Mouse (Mus musculus) thymus, postnatal 0 days (tissue): Measurements from ENCODE around the gene Galnt14. TPM values are rescaled to one million over a fixed set of nuclear protein-coding genes. Genes with fewer than 3 reads are reported as not detected.

Experiments used
- DNase-seq: peaks from one replicate; pipeline ENCODE4 v3.0.0-alpha.2; 2015; ENCODE audit warnings: low spot score
- polyA plus RNA-seq: library from polyadenylated mRNA; unstranded; fragments of >200 nt; fragmentation: Nextera tagmentation; extraction: Ambion mirVana; gene quantifications from 2 replicates; pipeline ENCODE4 v1.2.1, GENCODE M21; 2015

The Galnt14 gene
- polyA plus RNA-seq, 1 experiment from 2014 or later: 0.65 TPM

DNA sequence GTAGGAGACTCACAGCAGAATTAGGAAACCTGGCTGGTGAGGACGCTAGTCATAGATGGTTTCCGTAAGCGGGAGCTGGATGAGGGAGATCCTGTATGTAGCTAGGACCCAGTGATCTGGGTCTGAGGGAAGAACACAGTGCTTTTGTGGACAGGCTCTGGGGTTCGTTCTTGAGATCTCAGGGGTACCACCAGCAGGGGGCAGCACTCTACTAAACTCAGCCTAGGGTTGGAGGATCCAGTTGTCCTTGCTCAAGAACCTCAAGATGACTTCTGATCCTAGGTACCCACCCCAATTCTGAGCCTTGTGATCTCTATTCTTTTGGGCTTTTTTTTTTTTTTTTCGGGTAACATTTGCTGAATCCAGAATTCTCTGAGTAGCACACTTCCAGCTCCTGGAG is 137.8 kb downstream of the Galnt14 start:
- peak; percentile 51 for DNase-seq

DNA sequence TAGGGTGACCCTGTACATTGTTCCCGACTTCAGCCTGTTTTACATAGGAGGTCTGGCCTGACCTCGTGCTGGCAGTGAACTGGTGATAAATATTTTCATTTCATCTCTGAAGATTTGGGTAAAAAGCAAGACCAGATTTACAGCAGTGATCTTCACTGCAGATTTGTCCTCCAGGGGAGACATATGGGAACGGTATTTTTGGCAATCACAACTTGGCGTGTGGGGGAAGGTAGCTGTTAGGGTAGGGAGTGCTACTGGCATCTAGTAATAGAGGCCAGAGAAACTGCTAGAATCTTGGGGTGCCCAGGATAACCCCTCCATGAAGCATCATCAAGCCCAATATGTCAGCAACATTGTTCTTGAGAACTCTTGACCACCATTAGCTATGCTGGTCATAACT is 138.3 kb downstream of the Galnt14 start:
- DNase-seq: no peak

DNA sequence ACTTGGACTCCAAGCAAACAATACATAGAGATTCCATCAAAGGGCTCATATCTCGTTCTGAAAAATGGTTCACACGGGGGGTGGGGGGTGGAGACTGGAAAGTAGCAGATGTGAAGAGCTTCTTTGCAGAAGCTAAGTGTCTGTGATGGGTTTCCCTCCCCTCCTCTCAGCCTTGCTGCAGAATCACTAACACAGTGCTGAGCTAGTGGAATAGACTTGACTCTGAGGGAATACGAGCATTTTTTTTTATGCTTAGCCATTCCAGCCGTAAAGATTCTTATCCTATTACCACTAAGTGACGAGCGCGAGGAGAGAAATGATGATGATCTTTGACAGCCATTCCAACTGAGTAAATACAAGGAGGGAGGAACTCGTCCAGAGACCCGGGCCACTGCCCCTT is 142.0 kb downstream of the Galnt14 start:
- DNase-seq: no peak

DNA sequence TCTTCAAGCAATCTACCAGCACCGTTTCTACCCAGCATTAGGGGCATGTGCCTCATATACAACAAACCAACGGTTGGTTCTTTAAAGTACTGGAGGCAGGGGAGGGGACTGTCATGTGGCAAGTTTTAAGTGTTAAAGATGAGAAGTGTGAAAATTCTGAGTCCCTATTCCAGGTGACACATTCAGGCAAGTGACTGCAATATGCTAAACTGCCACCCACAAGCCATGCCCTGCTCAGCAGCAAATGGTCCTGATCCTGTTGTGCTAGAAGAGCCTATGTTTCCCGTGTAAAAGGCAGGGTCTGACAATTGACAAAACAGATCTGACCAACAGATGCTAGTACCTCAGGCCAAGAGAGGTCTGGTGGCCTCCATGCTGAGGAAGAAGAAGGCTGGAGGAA is 149.1 kb downstream of the Galnt14 start:
- no peak for DNase-seq

DNA sequence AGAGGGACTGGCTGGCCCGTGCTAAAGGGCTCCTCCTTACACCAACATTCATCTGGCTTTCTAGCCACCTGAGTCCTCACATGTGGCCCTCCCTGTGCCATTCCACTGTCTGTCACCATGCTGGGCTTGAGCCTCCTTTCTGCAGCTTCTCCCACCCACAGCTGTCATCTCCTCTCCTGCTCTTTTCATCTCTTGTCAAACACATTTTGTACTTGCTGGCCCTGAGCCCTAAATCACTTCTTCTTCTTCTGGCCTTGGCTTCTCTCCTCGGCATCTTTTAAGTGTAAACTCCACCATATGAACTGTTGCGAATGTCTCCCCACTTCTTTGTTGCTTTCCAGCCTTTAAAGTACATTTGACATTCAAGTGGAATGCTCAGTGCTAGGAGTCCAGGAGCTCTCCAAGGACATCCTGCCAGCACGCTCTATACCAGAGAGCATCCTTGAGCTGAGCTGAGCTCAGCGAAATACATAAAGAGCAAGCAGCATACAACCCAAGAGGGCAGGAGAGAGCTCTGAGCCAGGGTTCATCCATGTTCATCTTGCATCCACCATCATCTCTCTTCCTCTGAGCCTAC is 150.0 kb downstream of the Galnt14 start:
- no peak for DNase-seq

DNA sequence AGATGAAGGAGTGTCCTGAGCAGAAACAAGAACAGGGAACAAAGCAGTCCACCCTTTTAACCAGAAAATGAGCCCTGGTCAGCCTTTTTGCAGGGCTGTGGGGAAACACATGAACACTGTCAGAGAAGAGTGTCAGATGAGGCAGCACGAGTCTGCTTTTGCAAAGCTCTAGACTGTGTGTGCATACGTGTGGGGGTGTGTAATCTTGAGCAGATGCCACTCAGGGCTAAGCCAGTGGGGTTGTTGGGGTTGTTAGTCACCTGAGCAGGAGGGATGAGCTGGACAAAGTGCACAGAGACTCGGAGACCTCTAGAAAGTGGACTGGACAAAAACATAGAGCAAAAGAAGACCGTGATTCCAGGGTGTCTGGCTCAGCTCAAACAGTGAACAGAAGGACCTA is 150.8 kb downstream of the Galnt14 start:
- DNase-seq: no peak

DNA sequence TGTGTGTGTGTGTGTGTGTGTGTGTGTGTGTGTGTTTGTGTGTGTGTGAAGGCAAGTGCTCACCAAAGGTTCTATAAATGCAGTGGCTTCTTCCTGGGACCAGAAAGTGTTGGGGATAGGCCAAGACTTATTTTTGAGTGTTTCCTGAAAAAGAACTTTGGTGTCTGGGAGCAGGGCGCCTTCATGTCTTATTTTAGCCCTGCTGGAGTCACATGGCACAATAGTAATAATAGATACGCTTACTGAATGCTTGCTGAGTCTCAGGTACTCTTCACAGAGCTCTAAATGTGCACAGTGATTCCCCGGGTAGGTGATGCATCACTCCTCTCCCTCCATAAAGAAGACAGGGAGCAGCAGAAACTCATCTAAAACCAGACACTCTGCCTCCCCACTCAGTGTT is 153.2 kb downstream of the Galnt14 start:
- DNase-seq: no peak

DNA sequence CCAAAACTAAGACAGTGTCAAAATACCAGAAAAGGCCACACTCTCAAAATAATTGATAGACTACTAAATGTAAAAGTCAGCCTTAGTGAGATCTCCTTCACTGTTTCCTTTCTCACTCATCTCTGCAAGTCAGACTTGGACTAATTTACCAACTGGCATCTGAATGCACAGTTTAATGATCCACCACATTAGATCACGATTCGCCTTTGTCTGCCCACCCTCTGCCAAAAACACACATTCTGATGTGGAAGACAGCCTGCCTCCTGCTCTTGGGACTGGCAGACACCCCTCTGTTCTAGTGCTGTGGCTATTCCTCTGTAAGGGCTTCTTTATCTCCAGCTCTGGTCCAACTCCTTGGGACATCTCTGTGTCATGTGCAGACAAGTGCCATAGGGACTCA is 153.8 kb downstream of the Galnt14 start:
- DNase-seq: no peak

DNA sequence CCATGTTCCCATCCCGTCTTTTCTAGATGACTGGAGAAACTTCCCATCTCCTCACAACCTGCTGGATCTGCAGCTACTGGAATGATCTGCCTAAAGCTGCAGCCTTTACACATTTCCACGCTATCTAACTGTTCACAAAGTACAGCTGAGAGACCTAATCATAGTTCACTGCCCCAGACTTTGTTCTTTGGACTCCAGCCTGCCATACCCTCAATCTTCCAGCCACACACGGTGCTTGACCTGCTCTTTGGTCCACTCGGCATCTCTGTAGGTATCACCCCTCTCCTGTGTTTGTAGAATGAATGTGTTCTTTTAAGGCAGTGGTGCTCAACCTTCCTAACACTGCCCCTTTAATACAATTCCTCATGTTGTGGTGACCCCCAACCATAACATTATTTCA is 155.6 kb downstream of the Galnt14 start:
- no peak for DNase-seq

DNA sequence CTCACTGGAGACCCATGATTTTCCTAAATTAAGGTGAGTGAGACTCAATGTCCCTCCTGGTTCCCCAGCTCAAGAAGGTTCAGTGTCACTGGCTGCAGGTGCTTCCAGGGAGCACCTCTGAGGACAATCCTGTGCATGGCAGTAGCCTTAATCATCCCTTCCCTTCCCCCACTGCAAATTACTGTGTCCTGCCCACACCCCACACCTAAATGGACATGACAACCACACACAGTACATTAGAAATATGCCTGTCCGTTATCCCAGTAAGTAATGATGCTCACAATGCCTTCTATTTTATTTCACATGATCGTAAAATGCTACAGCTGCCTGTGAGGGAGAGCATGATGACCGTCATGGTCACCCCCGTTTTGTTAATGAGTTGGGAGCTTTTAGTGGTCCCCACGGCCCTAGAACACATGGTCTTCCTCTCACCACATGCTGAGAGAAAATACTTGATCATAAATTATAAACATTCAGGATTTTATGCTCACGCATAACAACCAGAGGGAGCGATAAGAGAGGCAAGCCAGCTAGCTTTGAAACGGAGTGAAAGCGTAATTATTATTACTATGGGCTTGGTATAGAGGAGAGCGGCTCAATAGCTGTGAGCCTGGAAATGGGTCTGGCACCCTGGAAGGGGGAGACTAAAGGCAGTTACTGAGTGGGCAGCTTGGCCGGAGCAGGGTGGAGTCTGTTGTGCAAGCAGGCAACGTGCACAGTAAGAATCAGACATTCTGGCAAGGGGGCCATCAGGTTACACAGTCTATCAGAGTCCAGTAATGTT is 161.3 kb downstream of the Galnt14 start:
- DNase-seq: no peak

DNA sequence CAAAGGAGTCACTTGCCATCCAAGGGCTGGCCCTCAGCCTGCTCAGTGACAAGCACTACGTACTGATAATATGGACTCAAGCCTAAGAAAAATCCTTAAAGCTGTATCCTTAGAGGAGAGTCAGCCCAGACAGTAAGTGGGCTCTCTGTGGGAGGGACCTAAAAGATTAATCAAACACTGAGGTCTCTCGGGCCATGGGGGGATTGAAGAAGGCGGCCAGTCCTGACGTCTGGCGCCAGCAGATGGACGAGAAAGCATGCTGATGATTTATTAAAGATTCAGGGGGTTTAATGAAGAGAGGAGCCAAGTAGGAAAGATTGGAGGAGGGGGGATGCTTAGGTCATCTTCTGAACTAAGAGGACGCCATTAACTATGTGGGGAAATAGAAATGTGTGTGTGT is 162.1 kb downstream of the Galnt14 start:
- DNase-seq: no peak

DNA sequence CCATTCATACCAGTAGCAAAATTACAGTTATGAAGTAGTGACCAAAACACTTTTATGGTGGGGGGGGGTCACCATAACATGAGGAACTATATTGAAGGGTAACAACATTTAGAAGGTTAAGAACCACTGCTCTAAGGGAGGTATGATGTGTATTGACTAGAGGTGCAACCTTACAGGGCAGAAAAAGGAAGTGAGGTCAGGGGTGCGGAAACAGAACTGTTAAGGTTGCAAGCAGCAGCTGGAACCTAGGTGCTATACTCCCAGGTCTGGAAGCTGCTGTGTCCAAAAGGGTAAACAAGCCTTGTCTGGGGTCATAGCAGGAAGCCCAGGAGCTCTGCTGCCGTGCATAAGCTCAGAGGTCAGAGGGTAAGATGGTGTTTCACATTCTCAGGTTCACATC is 162.8 kb downstream of the Galnt14 start:
- DNase-seq: no peak

DNA sequence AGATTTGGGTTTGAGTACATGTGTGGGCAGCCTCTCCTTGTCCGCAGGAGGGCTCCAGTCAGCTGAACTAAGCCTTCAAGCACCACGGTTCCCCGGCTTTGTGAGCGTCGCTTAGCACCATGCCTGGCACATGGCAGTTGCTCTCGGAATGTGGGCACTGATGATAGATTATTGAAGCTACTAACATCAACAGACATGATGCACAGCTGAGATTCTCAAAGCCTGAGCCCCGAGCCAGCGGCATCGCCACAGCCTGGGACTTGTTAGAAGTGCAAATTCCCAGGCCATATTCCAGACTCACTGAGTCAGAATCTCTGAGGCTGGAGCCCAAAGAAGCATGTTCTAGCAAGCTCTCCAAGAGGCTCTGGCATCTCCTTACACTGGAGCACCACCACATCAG is 168.3 kb downstream of the Galnt14 start:
- no peak for DNase-seq

DNA sequence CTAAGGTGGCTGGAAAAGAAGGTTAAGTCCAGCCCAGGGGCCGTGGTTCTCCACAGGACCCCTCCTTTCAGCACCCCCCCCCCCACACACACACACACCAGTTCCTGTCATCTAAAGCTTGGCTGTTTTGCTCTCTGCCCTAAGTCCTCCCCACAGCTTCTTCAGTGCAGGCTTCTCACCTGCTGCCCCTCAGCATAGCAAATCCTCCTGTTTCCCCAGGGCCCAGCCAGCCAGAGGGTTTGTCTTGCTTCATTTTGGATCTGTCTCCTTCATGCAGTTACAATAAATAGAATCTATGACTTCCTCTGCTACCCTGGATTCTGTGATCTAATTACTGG is 169.1 kb downstream of the Galnt14 start:
- DNase-seq: no peak

DNA sequence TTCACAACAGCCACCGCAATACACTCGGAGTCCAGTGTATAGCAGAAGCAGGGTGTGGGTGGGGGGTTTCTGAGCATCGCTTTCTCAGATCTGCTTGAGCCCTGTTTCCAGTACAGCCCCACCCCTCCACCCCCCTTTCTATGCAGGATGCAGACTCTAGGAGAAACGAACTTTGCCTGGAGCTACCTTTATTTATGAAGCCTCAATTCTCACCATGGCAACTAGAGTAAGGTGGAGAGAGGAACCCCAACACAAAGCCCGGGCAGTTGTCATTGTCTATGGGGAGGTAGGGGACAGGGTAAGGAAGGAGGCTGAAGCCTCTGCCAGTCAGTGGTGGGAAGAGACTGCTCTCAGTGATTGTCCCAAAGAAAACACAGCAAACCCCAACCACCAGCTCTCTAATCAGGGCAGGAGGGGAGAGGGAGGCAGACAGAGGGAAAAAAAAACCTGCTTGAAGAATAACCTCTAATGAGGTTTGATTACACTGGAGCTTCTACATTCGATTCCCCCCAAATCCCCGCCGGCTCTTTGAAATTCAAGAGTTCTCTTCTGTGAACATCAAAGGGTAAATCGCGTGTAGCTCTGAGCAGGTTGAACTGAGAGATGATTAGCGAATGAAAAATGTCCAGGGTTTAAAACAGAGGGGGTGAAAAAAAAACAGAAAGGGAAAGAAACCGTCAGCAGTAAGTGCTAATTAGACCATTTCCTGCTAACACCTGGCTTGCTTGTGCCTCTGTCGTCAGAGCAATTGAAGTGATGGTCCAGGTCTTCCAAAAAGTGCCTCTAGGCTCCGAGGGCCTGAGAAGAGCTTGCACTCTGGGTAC is 169.6 kb downstream of the Galnt14 start:
- DNase-seq: no peak

DNA sequence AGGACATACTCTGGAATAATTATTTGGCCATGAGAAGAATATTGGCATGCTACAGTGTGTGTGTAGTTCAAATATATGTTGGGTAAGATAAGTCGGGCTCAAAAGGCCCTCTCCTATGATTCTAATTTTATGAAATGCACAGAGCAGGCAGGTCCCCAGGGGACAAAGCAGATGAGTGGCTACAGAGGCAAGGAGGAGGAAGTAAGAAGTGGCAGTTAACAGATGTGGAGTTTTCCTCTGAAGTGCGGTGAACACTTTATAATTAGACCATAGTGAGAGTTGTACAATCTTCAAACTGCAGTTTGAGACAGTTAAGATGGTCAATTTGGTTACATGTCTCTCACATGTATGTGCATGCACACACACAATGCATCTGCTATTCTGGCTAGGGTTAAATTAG is 178.4 kb downstream of the Galnt14 start:
- DNase-seq: peak; percentile 5

DNA sequence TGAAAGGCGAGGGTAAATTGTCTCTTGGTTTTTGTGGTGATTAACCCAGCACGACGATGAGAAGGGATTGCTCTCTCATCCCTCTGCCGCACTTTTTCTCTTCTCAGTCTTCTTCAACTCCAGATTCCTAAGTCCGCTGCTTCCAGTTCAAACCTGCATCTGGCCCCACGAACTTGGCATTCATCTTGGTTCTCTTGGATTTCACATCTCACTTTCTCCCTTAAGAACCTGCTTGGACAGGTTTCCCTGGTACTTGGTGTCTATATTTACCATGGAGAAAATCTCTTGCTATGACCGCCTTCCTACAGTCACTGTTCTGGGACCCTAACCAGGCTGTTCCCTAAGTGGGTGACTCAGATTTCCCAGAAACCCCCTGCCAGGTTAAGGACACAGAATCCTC is 188.1 kb downstream of the Galnt14 start:
- no peak for DNase-seq

DNA sequence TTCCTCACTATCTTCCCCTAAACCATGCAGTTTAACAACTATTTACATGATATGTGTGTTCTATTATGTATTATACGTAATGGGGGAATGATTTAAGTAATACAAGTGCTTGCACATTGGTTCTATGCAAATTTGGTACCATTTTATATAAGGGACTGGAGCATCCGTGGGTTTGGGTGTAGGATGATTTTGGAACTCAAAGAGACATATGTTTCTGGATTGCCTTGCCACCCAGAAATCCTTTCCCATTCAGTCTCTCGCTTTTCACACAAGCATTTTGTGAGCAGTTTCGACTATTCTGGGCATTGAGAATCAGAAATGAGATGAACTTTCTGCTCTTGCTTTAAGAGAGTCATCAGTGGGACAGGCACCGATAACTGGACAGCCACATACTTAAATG is 190.9 kb downstream of the Galnt14 start:
- no peak for DNase-seq

DNA sequence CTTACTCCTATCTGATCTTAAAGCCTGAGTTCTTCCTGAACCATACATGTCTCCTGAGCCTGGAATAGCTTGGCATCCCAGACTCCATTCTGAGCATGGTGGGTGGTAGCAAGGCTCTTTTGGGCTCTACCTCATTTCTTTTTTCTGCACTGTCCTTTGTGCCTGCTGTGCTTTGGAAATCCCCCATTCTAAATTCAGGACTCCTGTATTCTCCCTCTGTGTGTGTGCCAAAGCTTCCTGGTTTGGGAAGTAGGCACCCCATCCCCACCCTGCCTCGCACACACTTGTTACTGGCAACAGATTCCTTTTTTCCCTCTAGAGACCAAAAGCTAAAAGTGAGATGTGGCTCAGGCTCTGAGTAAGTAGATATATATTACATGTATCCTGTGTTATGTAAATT is 191.9 kb downstream of the Galnt14 start:
- no peak for DNase-seq

DNA sequence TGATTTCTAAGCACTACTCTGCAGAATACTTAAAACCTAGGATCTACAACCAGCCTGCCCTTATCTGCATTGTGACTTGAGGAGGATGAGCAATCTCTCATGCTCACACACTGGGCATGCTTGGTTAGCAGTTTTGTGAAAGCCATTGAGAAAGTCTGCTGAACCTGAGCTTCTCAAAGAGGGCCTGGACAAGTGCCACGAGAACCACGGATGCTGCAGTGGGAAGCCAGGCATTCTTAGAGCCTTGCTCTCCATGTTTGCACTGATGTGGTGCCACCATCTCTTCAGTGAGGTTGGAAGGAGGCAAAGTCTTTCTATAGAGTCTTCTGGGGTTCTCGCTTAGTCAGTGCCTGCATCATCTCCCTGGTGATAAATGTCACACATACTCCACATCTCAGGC is 194.7 kb downstream of the Galnt14 start:
- DNase-seq: no peak

DNA sequence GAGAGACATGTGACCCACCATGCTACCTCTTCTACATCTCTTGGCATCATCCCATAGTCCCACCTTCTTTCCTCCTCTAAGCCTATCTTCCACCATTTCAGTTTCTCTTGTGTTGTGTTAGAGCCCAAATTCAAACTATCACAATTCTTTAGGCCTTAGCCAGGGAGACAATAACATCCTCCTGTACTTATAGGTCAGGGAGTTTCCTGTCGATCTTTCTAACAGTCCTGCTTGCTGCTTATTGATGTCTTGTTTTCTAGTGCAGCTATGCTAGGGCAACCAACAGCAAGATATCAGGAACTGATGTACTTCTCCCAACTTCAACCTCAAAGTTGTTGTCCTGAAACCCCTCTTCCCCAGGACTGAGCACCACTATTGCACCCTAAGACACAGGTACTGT is 195.4 kb downstream of the Galnt14 start:
- DNase-seq: no peak

DNA sequence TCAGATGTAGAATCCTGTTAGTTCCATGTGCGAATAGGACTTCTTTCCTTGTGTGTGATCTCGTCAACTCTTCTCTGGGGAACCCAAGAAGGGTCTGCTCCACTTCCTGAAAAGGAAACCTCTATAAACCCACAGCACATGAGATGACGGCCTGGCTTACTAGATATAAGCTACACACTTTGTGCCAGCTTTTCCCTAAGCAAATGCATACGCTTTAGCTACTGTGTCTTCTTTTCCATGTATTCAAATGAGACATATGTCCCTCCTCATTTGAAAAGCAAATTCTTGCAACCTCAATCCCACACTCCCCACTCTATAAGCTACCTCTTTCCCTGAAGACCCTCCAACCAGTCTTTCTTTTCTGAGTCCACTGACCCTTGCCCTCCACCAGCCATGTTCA is 196.0 kb downstream of the Galnt14 start:
- no peak for DNase-seq

DNA sequence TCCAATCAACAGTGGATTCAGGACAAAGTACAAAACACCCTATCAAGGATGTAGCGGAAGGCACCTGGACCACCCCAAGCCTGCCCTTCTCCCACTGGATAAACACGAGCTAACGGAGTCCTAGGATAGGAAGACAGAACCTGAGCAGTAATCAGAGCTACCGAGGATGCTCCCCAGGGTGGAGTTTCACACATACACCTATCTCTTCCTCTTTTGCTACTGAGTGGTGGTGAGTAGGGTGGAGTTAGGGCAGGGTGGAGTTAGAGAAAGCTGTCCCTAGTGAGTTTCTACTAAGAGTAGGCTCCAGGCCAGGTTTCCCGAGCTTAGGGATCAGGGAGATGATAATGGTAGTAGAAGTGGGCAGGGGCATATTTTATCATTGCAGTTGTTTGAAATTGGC is 197.4 kb downstream of the Galnt14 start:
- no peak for DNase-seq
